Mouse (Mus musculus): ENCODE measurements around the gene Arrdc3. TPM values are rescaled to one million over a fixed set of nuclear protein-coding genes. Genes with fewer than 3 reads are reported as not detected.

The Arrdc3 gene
- total RNA-seq, 2 experiments from 2014 or later: 28.1 to 30.2 TPM

DNA sequence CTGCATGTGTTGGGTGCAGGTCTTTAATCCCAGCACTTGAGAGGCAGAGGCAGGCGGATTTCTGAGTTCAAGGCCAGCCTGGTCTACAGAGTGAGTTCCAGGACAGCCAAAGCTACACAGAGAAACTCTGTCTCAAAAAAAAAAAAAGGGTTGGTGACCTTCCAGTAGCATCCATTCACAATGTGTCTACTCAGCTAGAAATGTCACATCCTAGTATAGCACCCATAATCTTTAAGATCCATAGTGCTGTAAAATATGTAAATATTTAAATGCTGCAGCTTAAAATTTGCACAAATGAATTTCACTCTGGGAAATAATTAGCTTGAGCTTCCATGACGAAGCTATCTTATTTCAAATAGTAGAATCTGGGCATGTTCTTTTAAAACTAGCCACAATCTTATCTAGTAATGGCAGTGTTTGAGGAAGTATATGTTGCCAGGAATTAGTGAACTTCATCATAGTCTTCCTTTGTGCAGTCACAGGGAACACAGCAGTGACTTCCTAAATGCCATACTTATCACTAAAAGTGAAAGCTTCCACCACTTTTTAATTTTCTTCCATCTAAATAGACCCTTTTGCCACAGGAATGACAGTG is 16.3 kb downstream of the Arrdc3 start:
- no peak for DNase-seq (ENCODE audit: low spot score in 2 of 2)
- intact Hi-C loops (cut with DNase I): no loop called here

DNA sequence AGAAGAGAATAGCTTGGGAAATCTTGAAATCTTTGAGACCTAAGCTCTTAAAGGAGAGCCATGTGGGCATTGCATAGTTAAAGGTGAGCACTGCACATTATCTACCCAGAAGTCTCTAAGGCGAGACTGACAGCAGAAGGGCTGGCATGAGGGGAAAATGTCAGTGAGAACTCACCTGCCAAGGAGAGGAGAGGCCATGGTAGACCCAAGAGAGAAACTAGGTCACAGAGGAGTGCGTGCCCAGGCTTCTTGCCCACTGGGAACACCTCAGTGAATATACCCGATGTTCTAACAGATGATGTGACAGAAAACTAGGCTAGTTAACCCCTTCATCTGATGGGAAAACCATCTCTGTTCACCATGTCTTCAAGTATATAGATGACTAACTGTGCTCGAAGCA is 18.2 kb downstream of the Arrdc3 start:
- intact Hi-C loops (cut with DNase I): no loop called here
- DNase-seq (ENCODE audit: low spot score in 2 of 2): no peak

DNA sequence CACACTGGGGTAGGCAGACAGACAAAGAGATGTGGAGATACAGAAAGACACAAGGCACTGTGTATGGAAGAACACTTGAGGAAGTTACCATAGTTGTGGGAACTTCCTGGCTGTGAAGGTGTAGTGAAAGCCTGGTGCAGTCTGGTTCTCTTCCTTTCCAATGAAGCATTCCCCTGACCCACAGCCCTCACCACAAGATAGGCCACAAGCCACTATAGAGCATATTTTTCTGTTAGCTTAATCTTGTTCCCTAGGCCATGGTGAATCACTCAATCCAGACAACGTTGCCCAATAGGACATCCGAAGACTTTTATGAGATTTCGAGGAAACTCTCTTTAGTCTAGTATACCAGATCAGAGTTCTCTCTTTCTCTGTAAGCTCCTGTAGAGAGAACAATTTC is 19.6 kb downstream of the Arrdc3 start:
- intact Hi-C loops (cut with DNase I): no loop called here
- DNase-seq (ENCODE audit: low spot score in 2 of 2): no peak

DNA sequence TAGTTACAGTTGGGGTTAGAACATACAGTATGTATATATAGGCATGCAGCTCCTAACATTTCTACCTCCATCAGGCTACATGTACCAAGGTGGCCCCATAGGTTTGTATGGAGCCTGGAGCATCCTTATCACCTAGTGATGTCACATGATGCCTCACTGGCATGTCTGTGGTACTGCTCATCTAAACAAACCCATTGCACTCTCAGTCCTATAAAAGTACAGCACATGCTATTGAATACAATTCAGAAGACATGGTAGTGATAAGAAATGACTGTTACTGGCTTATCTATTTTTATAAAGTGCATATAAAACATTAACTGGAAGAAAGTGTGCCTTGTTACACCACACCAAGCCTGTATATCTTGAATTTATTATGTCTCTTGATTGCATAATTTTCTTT is 30.2 kb downstream of the Arrdc3 start:
- intact Hi-C loops (cut with DNase I): no loop called here
- DNase-seq (ENCODE audit: low spot score in 2 of 2): no peak

DNA sequence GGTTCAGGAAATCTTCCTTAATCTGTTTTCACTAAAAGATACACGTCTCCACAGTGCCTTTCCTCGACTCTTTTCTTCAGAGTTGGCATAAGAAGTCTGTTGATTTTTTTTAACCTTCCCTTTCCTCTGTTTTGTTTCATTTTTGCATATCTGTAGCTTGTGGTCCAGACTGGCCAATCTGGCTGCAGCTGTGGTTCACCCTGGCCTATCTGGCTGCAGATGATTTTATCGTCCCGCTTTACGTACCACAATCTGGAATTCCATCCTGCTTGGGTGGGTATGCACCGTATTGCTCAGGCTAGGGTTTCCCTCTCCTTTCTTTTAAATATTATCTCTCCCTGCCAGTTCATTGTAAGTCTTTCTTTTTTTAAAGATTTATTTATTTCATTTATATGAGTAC is 37.8 kb downstream of the Arrdc3 start:
- DNase-seq (ENCODE audit: low spot score in 2 of 2): no peak
- intact Hi-C loops (cut with DNase I): no loop called here

DNA sequence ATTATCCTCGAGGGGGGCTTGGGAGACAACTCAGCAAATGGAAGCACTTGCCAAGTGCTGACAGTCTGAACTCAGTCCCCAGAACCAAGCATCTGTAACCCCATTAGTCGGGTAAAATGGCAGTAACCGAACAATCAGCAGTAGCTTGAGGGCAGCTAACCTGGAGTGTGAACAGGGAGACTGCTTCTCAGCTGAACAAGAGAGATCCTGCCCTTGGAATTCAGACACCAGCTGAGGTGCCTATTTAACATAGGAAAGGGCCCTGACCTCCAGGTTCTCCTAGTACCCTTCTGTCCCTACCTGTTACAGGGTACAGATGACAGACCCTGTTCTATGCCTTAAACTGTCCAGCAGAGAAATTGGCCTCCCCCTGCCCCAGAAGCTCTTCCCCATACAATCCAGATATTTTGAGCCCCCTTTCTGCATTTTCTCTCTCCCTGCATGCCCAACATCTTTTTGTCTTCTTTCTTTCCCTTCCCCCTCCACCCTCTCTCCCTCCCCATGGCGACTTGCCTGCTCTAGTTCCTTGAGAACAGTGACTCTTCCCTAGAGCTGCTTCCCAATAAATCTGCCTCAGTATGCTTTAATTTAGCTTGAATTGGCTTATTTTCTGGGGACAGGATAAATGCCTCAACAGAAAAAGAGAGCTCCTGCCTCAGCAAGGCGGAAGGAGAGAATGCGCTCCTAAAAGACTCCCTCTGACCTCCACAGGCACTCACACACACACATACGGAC is 38.6 kb downstream of the Arrdc3 start:
- DNase-seq (ENCODE audit: low spot score in 2 of 2): no peak
- intact Hi-C loops (cut with DNase I): no loop called here

DNA sequence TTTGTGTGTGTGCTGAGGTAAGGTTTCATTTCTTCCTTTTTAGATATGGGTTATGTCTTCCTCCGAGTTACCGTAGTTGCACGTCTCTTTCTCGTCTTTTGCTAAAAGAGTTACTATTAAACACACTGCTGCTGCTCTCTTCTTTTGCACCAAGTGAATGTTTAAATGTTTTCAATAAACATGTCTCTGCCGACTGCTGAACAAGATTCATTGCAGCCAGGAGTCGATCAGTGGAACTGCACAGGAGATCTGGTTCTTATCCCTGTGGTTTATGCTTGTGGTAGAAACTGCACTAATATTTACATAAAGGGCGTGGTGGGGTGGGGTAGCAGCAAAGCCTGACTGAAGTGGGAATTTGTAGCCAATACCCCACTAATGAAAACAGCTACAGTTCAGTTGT is 45.0 kb downstream of the Arrdc3 start:
- no peak for DNase-seq (ENCODE audit: low spot score in 2 of 2)
- intact Hi-C loops (cut with DNase I): no loop called here

DNA sequence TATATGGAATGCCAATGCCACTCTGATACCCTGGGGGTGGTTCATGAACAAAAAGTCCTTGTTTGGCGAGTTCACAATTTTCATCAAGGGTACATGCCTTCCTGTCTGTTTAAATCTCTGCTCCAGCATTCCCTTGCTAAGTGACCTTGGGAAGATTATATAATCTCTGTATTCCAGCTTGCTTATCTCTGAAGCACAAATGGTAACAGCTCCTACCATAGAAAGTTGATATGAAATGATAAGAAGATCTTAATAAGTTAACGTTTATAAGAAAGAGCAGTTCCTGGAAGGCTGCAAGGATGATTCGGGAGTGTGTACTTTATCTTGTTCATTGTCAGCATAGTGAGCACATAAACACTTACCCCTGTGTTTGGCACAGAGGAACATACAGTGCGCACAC is 46.8 kb downstream of the Arrdc3 start:
- intact Hi-C loops (cut with DNase I): no loop called here
- DNase-seq (ENCODE audit: low spot score in 2 of 2): no peak

DNA sequence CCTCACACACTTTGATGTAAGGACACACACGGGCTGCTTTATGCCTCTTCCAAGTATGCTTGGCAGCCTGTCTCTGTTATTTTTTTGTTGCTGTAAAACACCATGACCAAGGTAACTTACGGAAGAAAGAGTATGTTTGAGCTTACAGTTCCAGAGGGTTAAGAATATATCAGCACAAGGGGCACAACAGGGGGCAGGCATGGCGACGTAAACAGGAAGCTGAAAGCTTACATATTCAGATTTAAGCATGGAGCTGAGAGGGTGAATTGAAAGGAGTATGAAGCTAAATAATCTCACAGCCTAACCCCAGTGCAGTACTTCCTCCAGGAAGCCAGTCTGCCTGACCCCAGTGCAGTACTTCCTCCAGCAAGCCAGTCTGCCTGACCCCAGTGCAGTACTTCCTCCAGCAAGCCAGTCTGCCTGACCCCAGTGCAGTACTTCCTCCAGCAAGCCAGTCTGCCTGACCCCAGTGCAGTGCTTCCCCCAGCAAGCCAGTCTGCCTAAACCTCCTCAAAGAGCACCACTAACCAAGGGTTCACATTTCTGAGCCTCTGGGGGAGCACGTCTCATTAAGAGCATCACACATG is 49.7 kb downstream of the Arrdc3 start:
- intact Hi-C loops (cut with DNase I): no loop called here

DNA sequence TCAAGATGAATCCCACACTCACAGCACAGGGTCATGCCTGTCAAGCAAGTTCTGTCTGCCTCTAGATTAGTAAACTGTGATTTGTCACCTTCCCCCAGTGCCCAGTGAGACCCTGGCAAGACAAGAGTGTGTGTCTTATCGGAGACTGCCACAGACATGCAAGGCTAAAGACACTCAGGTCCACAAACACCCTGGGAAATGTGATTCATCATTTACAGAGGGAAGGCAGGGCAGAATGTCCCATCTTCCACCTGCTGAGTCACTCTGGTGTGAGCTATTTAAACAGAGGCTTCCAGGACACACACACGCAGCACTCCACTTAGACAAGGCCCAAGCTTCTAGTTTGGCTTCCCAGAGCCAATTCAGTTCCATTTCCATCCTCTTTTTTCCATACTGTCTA is 53.2 kb downstream of the Arrdc3 start:
- DNase-seq (ENCODE audit: low spot score in 2 of 2): no peak
- intact Hi-C loops (cut with DNase I): no loop called here

More for the DNA sequence above, 49.7 kb downstream of the Arrdc3 start:
- DNase-seq (ENCODE audit: low spot score in 2 of 2): no peak

DNA sequence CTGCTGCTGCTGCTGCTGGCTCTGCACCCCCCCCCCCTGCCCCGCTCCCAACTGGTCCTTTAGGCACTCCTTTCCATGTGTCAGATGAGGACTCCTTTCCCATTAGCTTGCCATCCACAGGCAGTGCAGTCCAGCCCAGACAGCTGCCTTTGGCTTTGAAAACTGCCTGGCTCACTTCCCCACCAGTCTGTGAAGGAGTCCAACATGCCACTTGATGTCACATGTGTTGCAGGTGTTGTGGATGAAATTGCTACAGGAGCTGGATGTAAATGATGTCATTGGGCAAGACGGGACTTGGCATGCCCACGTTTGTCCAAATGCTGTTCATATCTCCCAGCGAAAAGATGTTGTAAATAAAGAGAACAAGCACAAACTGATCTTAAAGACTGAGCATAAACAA is 56.0 kb downstream of the Arrdc3 start:
- no peak for DNase-seq (ENCODE audit: low spot score in 2 of 2)
- intact Hi-C loops (cut with DNase I): no loop called here

DNA sequence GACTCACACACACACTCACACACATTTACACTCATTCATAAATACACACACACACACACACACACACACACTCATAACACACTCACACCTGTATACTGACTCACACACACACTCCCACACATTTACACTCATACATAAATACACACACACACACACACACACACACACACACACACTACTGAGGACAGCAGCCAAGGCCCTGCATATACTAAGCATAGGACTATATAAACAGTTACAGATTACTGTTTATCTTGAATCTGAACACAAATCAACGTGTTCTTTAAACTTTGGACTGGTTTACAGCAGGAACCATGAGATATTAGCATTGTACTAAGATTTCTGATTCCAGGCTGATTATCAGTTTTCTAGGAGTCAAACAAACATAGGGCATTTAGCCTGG is 56.7 kb downstream of the Arrdc3 start:
- DNase-seq (ENCODE audit: low spot score in 2 of 2): no peak
- intact Hi-C loops (cut with DNase I): no loop called here

DNA sequence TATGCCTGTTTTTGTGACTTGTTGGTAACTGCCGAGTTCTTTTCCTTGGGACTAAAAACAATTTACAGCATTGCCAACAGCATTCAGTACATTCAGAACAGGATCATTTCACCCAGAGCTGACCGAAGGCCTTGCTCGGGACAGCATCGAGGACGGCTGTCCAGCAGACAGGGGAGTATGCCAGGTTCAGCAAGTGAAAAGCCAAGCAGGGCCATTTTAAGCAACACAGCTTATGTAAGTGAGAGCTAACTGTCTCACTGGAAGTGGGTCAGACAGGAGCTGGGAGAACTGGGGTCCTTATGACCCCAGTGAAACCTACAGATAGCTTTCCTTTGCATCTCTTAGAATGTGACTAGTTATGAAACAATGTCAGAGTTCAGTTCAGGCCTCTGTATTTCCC is 57.2 kb downstream of the Arrdc3 start:
- no peak for DNase-seq (ENCODE audit: low spot score in 2 of 2)
- intact Hi-C loops (cut with DNase I): no loop called here

DNA sequence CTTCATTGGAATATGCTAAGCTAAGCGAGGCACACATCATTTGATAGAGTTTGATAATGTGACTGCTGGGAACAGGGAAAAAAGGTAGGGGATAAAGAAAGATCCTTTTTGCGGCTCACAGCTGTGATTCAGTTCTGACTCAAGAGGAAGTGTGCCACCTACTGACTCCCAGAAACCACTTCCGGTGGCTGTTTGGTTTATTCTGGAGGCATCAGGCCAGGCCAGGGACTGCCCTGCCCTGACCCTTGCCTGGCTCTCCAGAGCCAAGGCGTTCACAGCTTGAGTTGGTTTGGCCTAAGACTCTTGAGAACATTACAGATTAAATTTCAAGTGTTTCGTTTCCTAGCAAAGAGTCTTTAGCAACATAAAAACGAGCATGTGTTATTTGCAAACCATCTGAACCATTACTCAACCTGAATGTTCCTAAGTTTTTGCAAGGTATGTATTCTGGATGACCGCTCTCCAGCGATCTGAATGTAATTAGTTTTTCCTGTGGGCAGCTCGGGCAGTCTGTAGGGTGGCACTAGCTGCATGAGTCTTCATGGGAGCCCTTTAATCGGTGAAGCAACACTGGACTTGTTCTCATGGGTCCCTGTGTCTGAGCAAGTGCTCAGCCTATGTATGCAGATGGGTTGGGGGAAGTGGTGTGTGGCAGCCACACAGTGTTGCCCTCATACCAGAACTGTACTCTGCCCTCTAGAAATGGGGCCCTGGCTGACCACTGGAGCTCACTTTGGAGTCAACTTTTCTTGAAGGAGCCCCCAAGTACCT is 57.9 kb downstream of the Arrdc3 start:
- intact Hi-C loops (cut with DNase I): no loop called here
- DNase-seq (ENCODE audit: low spot score in 2 of 2): peak; percentile 15 to 37

DNA sequence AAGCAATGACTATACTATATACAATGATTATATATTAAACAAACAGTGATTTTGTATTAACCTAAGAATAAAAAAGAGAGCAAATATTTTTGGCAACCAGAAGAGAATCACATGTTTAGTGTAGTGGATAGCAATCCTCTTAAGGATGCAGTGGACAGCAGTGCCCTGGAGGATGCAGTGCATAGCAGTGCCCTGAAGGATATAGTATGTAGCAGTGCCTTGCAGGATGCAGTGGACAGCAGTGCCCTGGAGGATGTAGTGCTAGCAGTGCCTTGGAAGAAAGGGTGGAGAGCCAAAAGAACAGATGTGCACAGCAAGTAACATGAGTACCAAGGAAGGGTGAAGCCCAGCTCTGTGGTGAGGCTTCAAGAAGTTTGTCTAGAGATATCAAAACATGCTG is 61.3 kb downstream of the Arrdc3 start:
- intact Hi-C loops (cut with DNase I): no loop called here

More for the DNA sequence above, 61.3 kb downstream of the Arrdc3 start:
- no peak for DNase-seq (ENCODE audit: low spot score in 2 of 2)
